Mouse (Mus musculus) layer of hippocampus, adult 9-10 months (tissue): ENCODE measurements at regions not wholly inside any gene's neighbourhood (a gene's known extent, or its start where the extent isn't known, plus 50 kb on each side); places are given as distances from the start of the nearest gene placed in this dataset.

Experiments used
- DNase-seq: peaks from one replicate; pipeline ENCODE4 v3.0.0; 2022; ENCODE audit warnings: low spot score

GRCm38 (mm10) chr12:28380203-28380602 lies 172.0 kb downstream of the Dcdc2c start:
- no peak for DNase-seq

- no peak for DNase-seq
Measured at GRCm38 (mm10) chr12:28377968-28378367, 174.2 kb downstream of the Dcdc2c start.

GRCm38 (mm10) chr12:28377373-28377772 lies 174.8 kb downstream of the Dcdc2c start:
- DNase-seq = no peak

- DNase-seq = no peak
Measured at GRCm38 (mm10) chr12:28376770-28377169, 175.4 kb downstream of the Dcdc2c start.

- no peak for DNase-seq
Measured at GRCm38 (mm10) chr12:28365304-28365703, 186.9 kb downstream of the Dcdc2c start.

GRCm38 (mm10) chr12:28358737-28359333 lies 193.4 kb downstream of the Dcdc2c start:
- no peak for DNase-seq

GRCm38 (mm10) chr12:28357764-28358163 lies 194.4 kb downstream of the Dcdc2c start:
- DNase-seq = no peak

- no peak for DNase-seq
Measured at GRCm38 (mm10) chr12:28353140-28353539, 199.1 kb downstream of the Dcdc2c start.

GRCm38 (mm10) chr12:28352571-28352970 lies 199.6 kb downstream of the Dcdc2c start:
- no peak for DNase-seq

GRCm38 (mm10) chr12:28342735-28343134 lies 209.5 kb downstream of the Dcdc2c start:
- no peak for DNase-seq

GRCm38 (mm10) chr12:28332591-28332990 lies 219.6 kb downstream of the Dcdc2c start:
- no peak for DNase-seq

- no peak for DNase-seq
Measured at GRCm38 (mm10) chr12:28331843-28332242, 220.4 kb downstream of the Dcdc2c start.

- DNase-seq = no peak
Measured at GRCm38 (mm10) chr12:28323659-28324058, 228.5 kb downstream of the Dcdc2c start.

- DNase-seq = peak; percentile 8
Measured at GRCm38 (mm10) chr12:28309226-28309625, 243.0 kb downstream of the Dcdc2c start.

- DNase-seq = no peak
Measured at GRCm38 (mm10) chr12:28302038-28302581, 250.1 kb downstream of the Dcdc2c start.

GRCm38 (mm10) chr12:28288376-28288896 lies 263.8 kb downstream of the Dcdc2c start:
- no peak for DNase-seq

GRCm38 (mm10) chr12:28255524-28255923 lies 296.7 kb downstream of the Dcdc2c start:
- no peak for DNase-seq

- DNase-seq = no peak
Measured at GRCm38 (mm10) chr12:28250526-28250925, 301.7 kb downstream of the Dcdc2c start.

GRCm38 (mm10) chr12:28248749-28249148 lies 303.4 kb downstream of the Dcdc2c start:
- DNase-seq = peak; percentile 30

- no peak for DNase-seq
Measured at GRCm38 (mm10) chr12:28248287-28248686, 303.9 kb downstream of the Dcdc2c start.

- peak; percentile 26 for DNase-seq
Measured at GRCm38 (mm10) chr12:28238016-28238415, 314.2 kb downstream of the Dcdc2c start.

GRCm38 (mm10) chr12:28237041-28237440 lies 315.2 kb downstream of the Dcdc2c start:
- DNase-seq = no peak

- DNase-seq = no peak
Measured at GRCm38 (mm10) chr12:28202847-28203246, 349.4 kb downstream of the Dcdc2c start.

GRCm38 (mm10) chr12:28186695-28187094 lies 365.5 kb downstream of the Dcdc2c start:
- DNase-seq = no peak
